Mouse (Mus musculus): Measurements from ENCODE around the gene Rimbp3. TPM values are rescaled to one million over a fixed set of nuclear protein-coding genes. Genes with fewer than 3 reads are reported as not detected.
"Not testable (repeated sequence)": the region's sequence is repeated elsewhere in the genome, so short reads cannot be mapped to it uniquely, and the experiment has no call there.

Rimbp3 gene
- 0.13 and 0.30 TPM in 2 replicates for polyA plus RNA-seq (2014; fragmentation: Nextera tagmentation; extraction: Ambion mirVana)

DNA sequence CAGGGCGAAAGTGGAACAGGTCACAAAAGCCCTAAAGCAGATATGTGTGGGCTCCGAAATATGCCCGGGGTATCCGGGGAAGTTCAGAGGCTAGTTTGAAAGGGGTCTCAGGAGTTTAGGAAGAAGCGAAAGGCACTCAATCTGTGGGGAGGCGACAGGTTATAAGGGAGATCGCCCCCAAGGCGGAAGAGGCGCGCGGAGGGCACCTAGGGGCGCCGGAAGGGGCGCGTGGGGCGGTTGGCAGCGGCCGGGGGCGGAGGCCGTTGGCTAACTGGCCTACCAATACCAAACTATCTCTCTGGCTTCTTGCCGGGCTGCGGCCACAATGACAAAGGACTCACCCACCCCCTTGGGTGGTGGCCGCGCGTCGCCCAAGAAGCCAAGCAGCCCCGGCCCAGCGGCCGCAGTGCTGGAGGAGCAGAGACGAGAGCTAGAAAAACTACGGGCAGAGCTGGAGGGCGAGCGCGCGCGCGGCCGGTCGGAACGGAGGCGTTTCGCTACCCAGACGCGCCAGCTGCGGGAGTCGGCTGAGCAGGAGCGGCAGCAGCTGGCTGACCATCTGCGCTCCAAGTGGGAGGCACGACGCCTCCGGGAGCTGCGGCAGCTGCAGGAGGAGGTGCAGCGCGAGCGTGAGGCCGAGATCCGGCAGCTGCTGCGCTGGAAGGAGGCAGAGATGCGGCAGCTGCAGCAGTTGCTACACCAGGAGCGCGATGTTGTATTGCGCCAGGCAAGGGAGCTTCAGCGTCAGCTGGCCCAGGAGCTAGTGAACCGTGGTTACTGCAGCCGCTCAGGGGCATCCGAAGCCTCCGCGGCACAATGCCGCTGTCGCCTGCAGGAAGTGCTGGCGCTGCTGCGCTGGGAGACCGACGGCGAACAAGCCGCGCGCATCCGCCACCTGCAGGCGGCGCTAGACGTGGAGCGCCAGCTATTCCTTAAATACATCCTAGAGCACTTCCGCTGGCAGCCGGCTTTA is at the start of gene Rimbp3:
Rimbp3 (plus strand) TSS at position 215 of the 973 bp plus-strand sequence.
- Histone ChIP-seq H3K27me3 (ENCODE audit: insufficient read depth, low read length) (peaks cover 33% of the 10 kb centered on the region), H3K36me3 (ENCODE audit: insufficient read depth) (no peaks in the 10 kb centered on the region), H3K9ac (peak within 1 kb of the TSS; percentile 48), H3K4me1 (ENCODE audit: insufficient read depth) (0 out of 2 replicates have a peak, but pooled peaks cover 4% of the 10 kb centered on the region), H3K4me3 (ENCODE audit: low read depth, low read length) (peak within 1 kb of the TSS; percentile 53), H3K9me3 (ENCODE audit: low read depth, low read length) (no peaks in the 10 kb centered on the region), H3K27ac (ENCODE audit: low read depth) (no peak within 1 kb of the TSS), H3K4me2 (peak within 1 kb of the TSS; percentile 99)
- ATAC-seq (ENCODE audit: insufficient read depth) (peak; percentile 84), DNase-seq (peak; percentile 95)
- WGBS, result under 1% methylated on average over 85 of the region's 85 CpGs
- TF ChIP-seq CTCF (IDR thresholded peaks at IDR 0.05; ENCODE audit: low read depth), result peak; percentile 85

GRCm38 (mm10) chr16:17165478-17165877 is 42.9 kb upstream of the Rimbp3 start:
- not testable (repeated sequence) for H3K4me3 ChIP-seq (ENCODE audit: low read depth, low read length); H3K9ac ChIP-seq; ATAC-seq (ENCODE audit: insufficient read depth); H3K4me1 ChIP-seq (ENCODE audit: insufficient read depth); H3K27me3 ChIP-seq (ENCODE audit: insufficient read depth, low read length); DNase-seq; H3K27ac ChIP-seq (ENCODE audit: low read depth); H3K9me3 ChIP-seq (ENCODE audit: low read depth, low read length); H3K4me2 ChIP-seq
- H3K36me3 ChIP-seq (ENCODE audit: insufficient read depth), result peaks cover 36% of the 10 kb centered on the region
- WGBS, result 76% methylated on average over 1 of the region's 1 CpGs

DNA sequence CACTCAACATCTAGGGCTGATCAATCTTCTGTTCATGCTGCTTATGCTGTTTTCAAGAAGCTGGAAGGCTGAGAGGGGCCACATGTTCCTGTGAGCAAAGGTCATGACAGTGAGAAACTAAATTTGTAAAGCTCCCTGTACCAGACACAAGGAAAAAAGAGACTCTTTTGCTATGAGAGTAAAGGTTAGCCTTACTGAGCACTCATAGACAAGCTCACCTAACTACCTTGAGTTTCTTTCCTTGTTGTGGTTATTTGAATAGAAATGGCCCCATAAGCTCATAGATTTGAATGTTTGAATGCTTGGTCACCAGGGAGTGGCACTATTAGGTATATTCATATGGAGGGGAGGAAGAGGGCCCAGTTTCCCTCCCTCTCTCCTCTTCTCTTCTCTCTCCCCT is 41.2 kb upstream of the Rimbp3 start:
- no peak for TF ChIP-seq CTCF (IDR thresholded peaks at IDR 0.05; ENCODE audit: low read depth)
- ATAC-seq (ENCODE audit: insufficient read depth), result no peak

GRCm38 (mm10) chr16:17168049-17168448 is 40.4 kb upstream of the Rimbp3 start:
- DNase-seq (peak; percentile 34), ATAC-seq (ENCODE audit: insufficient read depth) (no peak)
- Histone ChIP-seq H3K9ac (no peak overlapping the region), H3K4me3 (ENCODE audit: low read depth, low read length) (no peak overlapping the region), H3K27ac (ENCODE audit: low read depth) (no peak overlapping the region), H3K4me1 (ENCODE audit: insufficient read depth) (no peaks in the 10 kb centered on the region), H3K27me3 (ENCODE audit: insufficient read depth, low read length) (no peaks in the 10 kb centered on the region), H3K36me3 (ENCODE audit: insufficient read depth) (peaks cover 44% of the 10 kb centered on the region), H3K9me3 (ENCODE audit: low read depth, low read length) (no peaks in the 10 kb centered on the region), H3K4me2 (no peak overlapping the region)
- TF ChIP-seq CTCF (IDR thresholded peaks at IDR 0.05; ENCODE audit: low read depth), result no peak
- WGBS, result 60% methylated on average over 5 of the region's 5 CpGs

More for the DNA sequence above, 41.2 kb upstream of the Rimbp3 start:
- Histone ChIP-seq H3K27ac (ENCODE audit: low read depth) (no peak overlapping the region), H3K4me3 (ENCODE audit: low read depth, low read length) (no peak overlapping the region), H3K4me2 (no peak overlapping the region), H3K9me3 (ENCODE audit: low read depth, low read length) (no peaks in the 10 kb centered on the region), H3K27me3 (ENCODE audit: insufficient read depth, low read length) (no peaks in the 10 kb centered on the region), H3K4me1 (ENCODE audit: insufficient read depth) (no peaks in the 10 kb centered on the region), H3K36me3 (ENCODE audit: insufficient read depth) (peaks cover 38% of the 10 kb centered on the region), H3K9ac (no peak overlapping the region)
- DNase-seq, result no peak

DNA sequence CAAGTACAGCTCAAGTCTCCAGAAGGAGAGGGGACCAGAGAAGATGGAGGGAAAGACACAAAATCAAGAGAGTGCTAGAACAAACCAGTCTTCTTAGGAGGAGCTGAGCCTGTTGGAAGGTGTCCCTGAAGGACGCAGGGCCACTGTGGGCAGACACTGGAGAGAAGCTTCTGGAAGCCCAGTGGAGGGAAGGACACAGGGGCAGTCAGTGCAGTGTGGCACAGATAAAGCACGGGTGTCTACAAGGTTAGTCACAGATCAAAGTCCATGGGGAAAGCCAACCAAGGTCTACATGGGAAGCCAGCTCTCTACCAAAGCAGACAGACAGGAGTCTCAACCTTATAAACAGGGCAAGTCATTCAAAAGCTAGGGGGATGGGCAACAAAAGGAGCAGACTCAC is 32.6 kb upstream of the Rimbp3 start:
- Histone ChIP-seq H3K27ac (ENCODE audit: low read depth) (no peak overlapping the region), H3K9me3 (ENCODE audit: low read depth, low read length) (no peaks in the 10 kb centered on the region), H3K4me2 (no peak overlapping the region), H3K36me3 (ENCODE audit: insufficient read depth) (peaks cover 41% of the 10 kb centered on the region), H3K27me3 (ENCODE audit: insufficient read depth, low read length) (no peaks in the 10 kb centered on the region), H3K4me3 (ENCODE audit: low read depth, low read length) (no peak overlapping the region), H3K4me1 (ENCODE audit: insufficient read depth) (no peaks in the 10 kb centered on the region), H3K9ac (no peak overlapping the region)
- ATAC-seq (ENCODE audit: insufficient read depth) (no peak), DNase-seq (no peak)
- no peak for TF ChIP-seq CTCF (IDR thresholded peaks at IDR 0.05; ENCODE audit: low read depth)
- WGBS, result 77% methylated on average over 2 of the region's 2 CpGs

DNA sequence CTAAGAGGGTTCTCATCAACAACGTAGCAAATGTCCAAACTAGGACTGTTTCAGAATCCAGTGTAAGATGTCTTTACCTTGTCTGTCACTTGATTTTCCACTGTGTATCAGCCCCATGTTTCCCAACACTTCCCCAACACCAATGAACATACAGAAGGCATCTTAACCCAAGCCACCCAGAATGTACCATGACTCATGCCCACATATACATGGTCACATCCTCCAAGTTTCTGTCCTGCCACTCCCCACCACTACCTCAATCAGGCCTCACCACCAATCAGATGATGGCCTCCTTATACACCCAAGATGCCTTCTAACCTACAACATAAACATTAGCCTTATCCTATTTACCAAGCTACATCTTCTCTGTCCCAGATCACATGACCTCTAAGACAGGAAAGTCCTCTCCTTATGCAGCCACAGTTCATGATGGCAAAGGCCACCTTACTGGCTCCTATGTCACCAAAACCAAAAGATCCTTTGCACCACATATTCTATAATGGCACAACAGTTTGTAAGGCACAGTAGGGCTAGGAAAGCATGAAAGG is 30.7 kb upstream of the Rimbp3 start:
- H3K36me3 ChIP-seq (ENCODE audit: insufficient read depth), result peaks cover 32% of the 10 kb centered on the region
- H3K4me2 ChIP-seq, result no peak overlapping the region

GRCm38 (mm10) chr16:17179706-17180105 is 28.7 kb upstream of the Rimbp3 start:
- no peak overlapping the region for H3K4me3 ChIP-seq (ENCODE audit: low read depth, low read length)
- no peak overlapping the region for H3K9ac ChIP-seq
- H3K4me1 ChIP-seq (ENCODE audit: insufficient read depth), result no peaks in the 10 kb centered on the region
- DNase-seq, result no peak
- no peak overlapping the region for H3K4me2 ChIP-seq
- peaks cover 18% of the 10 kb centered on the region for H3K36me3 ChIP-seq (ENCODE audit: insufficient read depth)
- no peak overlapping the region for H3K27ac ChIP-seq (ENCODE audit: low read depth)
- ATAC-seq (ENCODE audit: insufficient read depth), result no peak
- WGBS, result 90% methylated on average over 3 of the region's 3 CpGs
- no peaks in the 10 kb centered on the region for H3K27me3 ChIP-seq (ENCODE audit: insufficient read depth, low read length)
- no peaks in the 10 kb centered on the region for H3K9me3 ChIP-seq (ENCODE audit: low read depth, low read length)
- no peak for TF ChIP-seq CTCF (IDR thresholded peaks at IDR 0.05; ENCODE audit: low read depth)

More for the DNA sequence above, 30.7 kb upstream of the Rimbp3 start:
- no peak for ATAC-seq (ENCODE audit: insufficient read depth)
- H3K9ac ChIP-seq, result no peak overlapping the region
- no peak overlapping the region for H3K27ac ChIP-seq (ENCODE audit: low read depth)
- 100% methylated on average over 1 of the region's 1 CpGs for WGBS
- no peaks in the 10 kb centered on the region for H3K4me1 ChIP-seq (ENCODE audit: insufficient read depth)
- no peaks in the 10 kb centered on the region for H3K27me3 ChIP-seq (ENCODE audit: insufficient read depth, low read length)
- no peak for DNase-seq
- no peaks in the 10 kb centered on the region for H3K9me3 ChIP-seq (ENCODE audit: low read depth, low read length)
- TF ChIP-seq CTCF (IDR thresholded peaks at IDR 0.05; ENCODE audit: low read depth), result no peak
- H3K4me3 ChIP-seq (ENCODE audit: low read depth, low read length), result no peak overlapping the region
